ENCODE assay signal across 8 mouse cellular contexts in the genomic region with DNA sequence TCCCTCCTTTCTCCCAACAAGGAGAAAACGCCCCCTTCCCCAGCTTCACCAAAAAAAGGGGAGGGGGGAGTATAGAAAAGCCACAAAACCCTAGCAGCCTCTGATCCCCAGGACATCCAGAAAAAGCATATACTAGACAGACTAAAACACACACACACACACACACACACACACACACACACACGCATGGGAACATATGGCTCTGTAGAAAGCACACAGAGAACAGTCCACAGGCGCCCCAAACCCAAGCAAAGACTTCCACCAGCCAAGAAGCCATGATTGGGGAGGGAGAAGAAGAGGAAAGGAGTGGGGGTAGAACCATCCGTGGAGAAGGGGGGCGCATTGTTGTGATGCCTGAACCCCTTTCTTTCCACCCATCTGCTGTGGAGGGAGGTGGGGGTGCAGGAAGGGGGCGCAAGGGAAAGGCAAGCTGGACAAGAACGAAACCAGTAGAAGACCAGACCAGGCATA. TPM values are rescaled to one million over a fixed set of nuclear protein-coding genes. Genes with fewer than 3 reads are reported as not detected.
A peak's percentile ranks its signal among the peaks of the same experiment; 100 is the strongest.
DNase-seq lines count a peak whose midpoint lies in the region; ATAC-seq and TF ChIP-seq lines count a peak whose summit lies in the region.

No protein-coding gene starts in this region.

- H3K9ac ChIP-seq in kidney, embryonic 15.5 days = peak overlapping the region; percentile 75
- H3K9ac ChIP-seq in forebrain, embryonic 13.5 days = peak overlapping the region; percentile 98
- H3K9ac ChIP-seq in intestine, postnatal 0 days (ENCODE audit: low read depth, low read length) = peak overlapping the region; percentile 66; the same call in 1 of the 2 replicates
- H3K9ac ChIP-seq in midbrain, embryonic 11.5 days (ENCODE audit: low read length) = peak overlapping the region; percentile 92

- peak overlapping the region; percentile 87 for H3K4me3 ChIP-seq in kidney, embryonic 15.5 days (replicated peaks)
- peak overlapping the region; percentile 91 for H3K4me3 ChIP-seq in forebrain, embryonic 13.5 days
- H3K4me3 ChIP-seq in intestine, postnatal 0 days (ENCODE audit: low read depth, low read length) = peak overlapping the region; percentile 70
- peak overlapping the region; percentile 86 for H3K4me3 ChIP-seq in midbrain, embryonic 11.5 days (ENCODE audit: low read depth, low read length)

- DNase-seq in kidney, postnatal 25 days = no peak
- peak; percentile 76 for DNase-seq in brain, embryonic 14.5 days (ENCODE audit: low read depth)
- DNase-seq in midbrain, embryonic 11.5 days (ENCODE audit: low spot score, missing footprints) = peak; percentile 94
- DNase-seq in adipocyte (ENCODE audit: low spot score) = no peak
- DNase-seq in urinary bladder, postnatal 25 days (ENCODE audit: low spot score) = no peak

- peaks cover 3% of the 10 kb centered on the region; the same call in 1 of the 2 replicates for H3K27me3 ChIP-seq in kidney, embryonic 15.5 days
- H3K27me3 ChIP-seq in forebrain, embryonic 13.5 days = no peaks in the 10 kb centered on the region
- H3K27me3 ChIP-seq in intestine, postnatal 0 days (replicated peaks; ENCODE audit: control insufficient read depth, insufficient read depth, low read length) = no peaks in the 10 kb centered on the region
- H3K27me3 ChIP-seq in midbrain, embryonic 11.5 days (ENCODE audit: control insufficient read depth, insufficient read depth, low read length) = peaks cover 2% of the 10 kb centered on the region; the same call in 1 of the 2 replicates

- WGBS in kidney, embryonic 15.5 days = 2% methylated on average over 6 of the region's 7 CpGs
- 0% methylated on average over 7 of the region's 7 CpGs for WGBS in forebrain, embryonic 13.5 days
- 6% methylated on average over 7 of the region's 7 CpGs for WGBS in intestine, postnatal 0 days
- 1% methylated on average over 6 of the region's 7 CpGs for WGBS in midbrain, embryonic 11.5 days

- no peak for TF ChIP-seq CTCF in brain, embryonic 14.5 days (IDR thresholded peaks at IDR 0.05; ENCODE audit: borderline replicate concordance, extremely low read depth, insufficient read depth, insufficient read length)
- 0 out of 2 replicates have a peak, but pooled peaks have one; percentile 8 for TF ChIP-seq CTCF in intestine, postnatal 0 days (IDR thresholded peaks at IDR 0.05; ENCODE audit: low read depth)

- no peak for TF ChIP-seq POLR2A in brain, embryonic 14.5 days (IDR thresholded peaks at IDR 0.05; ENCODE audit: borderline replicate concordance, extremely low read depth, insufficient read depth, insufficient read length, poor library complexity, severe bottlenecking)

- no peak overlapping the region for H3K27ac ChIP-seq in kidney, embryonic 15.5 days
- H3K27ac ChIP-seq in forebrain, embryonic 13.5 days = peak overlapping the region; percentile 93
- H3K27ac ChIP-seq in intestine, postnatal 0 days (ENCODE audit: low read depth, low read length) = no peak overlapping the region
- no peak overlapping the region; the same call in 1 of the 2 replicates for H3K27ac ChIP-seq in midbrain, embryonic 11.5 days (ENCODE audit: low read depth, low read length)

- H3K9me3 ChIP-seq in kidney, embryonic 15.5 days (replicated peaks) = no peaks in the 10 kb centered on the region
- H3K9me3 ChIP-seq in forebrain, embryonic 13.5 days (replicated peaks) = no peaks in the 10 kb centered on the region
- no peaks in the 10 kb centered on the region for H3K9me3 ChIP-seq in intestine, postnatal 0 days (ENCODE audit: control insufficient read depth)
- H3K9me3 ChIP-seq in midbrain, embryonic 11.5 days (ENCODE audit: control insufficient read depth, low read length) = no peaks in the 10 kb centered on the region

- peaks cover 33% of the 10 kb centered on the region for H3K4me1 ChIP-seq in kidney, embryonic 15.5 days
- peaks cover 65% of the 10 kb centered on the region for H3K4me1 ChIP-seq in forebrain, embryonic 13.5 days
- no peaks in the 10 kb centered on the region for H3K4me1 ChIP-seq in intestine, postnatal 0 days (replicated peaks; ENCODE audit: control insufficient read depth, insufficient read depth, low read length)
- peaks cover 9% of the 10 kb centered on the region; the same call in 1 of the 2 replicates for H3K4me1 ChIP-seq in midbrain, embryonic 11.5 days (ENCODE audit: control insufficient read depth, insufficient read depth, low read length)

- peak overlapping the region; percentile 91 for H3K4me2 ChIP-seq in kidney, embryonic 15.5 days
- H3K4me2 ChIP-seq in forebrain, embryonic 13.5 days = peak overlapping the region; percentile 81
- peak overlapping the region; percentile 98 for H3K4me2 ChIP-seq in intestine, postnatal 0 days (replicated peaks; ENCODE audit: low read depth)
- H3K4me2 ChIP-seq in midbrain, embryonic 11.5 days = peak overlapping the region; percentile 75

- ATAC-seq in kidney, embryonic 15.5 days (replicated peaks; ENCODE audit: low FRiP score) = no peak
- ATAC-seq in forebrain, embryonic 13.5 days = no peak
- no peak for ATAC-seq in intestine, postnatal 0 days
- ATAC-seq in midbrain, embryonic 11.5 days (ENCODE audit: low FRiP score) = no peak

- H3K36me3 ChIP-seq in kidney, embryonic 15.5 days = no peaks in the 10 kb centered on the region
- no peaks in the 10 kb centered on the region for H3K36me3 ChIP-seq in forebrain, embryonic 13.5 days (ENCODE audit: poor library complexity, severe bottlenecking)
- no peaks in the 10 kb centered on the region for H3K36me3 ChIP-seq in intestine, postnatal 0 days (ENCODE audit: control insufficient read depth, insufficient read depth)
- H3K36me3 ChIP-seq in midbrain, embryonic 11.5 days (ENCODE audit: control insufficient read depth, insufficient read depth, low read length) = no peaks in the 10 kb centered on the region

RNA-seq across cellular contexts. Expression of a gene that starts 2.3 kb away (rescaled TPM):
- polyA plus RNA-seq in kidney, embryonic 15.5 days (2015; fragmentation: Nextera tagmentation; extraction: Ambion mirVana) = 25.6 and 27.7 TPM in 2 replicates
- polyA plus RNA-seq in brain, embryonic 14.5 days (2012; rRNA removed) = 91.8 and 122 TPM in 2 replicates
- 84.0 and 95.1 TPM in 2 replicates for polyA plus RNA-seq in forebrain, embryonic 13.5 days (2015; fragmentation: Nextera tagmentation; extraction: Ambion mirVana)
- 4.9 and 5.8 TPM in 2 replicates for polyA plus RNA-seq in intestine, postnatal 0 days (2015; fragmentation: Nextera tagmentation; extraction: Ambion mirVana)
- polyA plus RNA-seq in midbrain, embryonic 11.5 days (2014; fragmentation: Nextera tagmentation; extraction: Ambion mirVana) = 36.0 and 38.9 TPM in 2 replicates

Comparison
In these comparisons a context has a peak if more than half of its experiments do, and no peak if none do; other contexts are left out.
1. DNase-seq: peak in brain, embryonic 14.5 days (single experiment) and midbrain, embryonic 11.5 days (single experiment); none in kidney, postnatal 25 days (0 of 2), adipocyte (single experiment) and urinary bladder, postnatal 25 days (single experiment).
2. Peak in every context shown above with its lines, with median percentiles within 50 percentile points of each other: H3K4me2 ChIP-seq, H3K4me3 ChIP-seq and H3K9ac ChIP-seq.